Mouse (Mus musculus): ENCODE results near the gene Zranb1. TPM values are rescaled to one million over a fixed set of nuclear protein-coding genes. Genes with fewer than 3 reads are reported as not detected.

The Zranb1 gene
- polyA plus RNA-seq, 1 experiment: not detected

- Histone ChIP-seq H3K4me1 (ENCODE audit: control insufficient read depth, insufficient read depth, low read length) (no peaks in the 10 kb centered on the region), H3K4me3 (ENCODE audit: insufficient read depth, low read depth, low read length) (no peak overlapping the region), H3K27ac (ENCODE audit: insufficient read depth, low read depth, low read length) (no peak overlapping the region)
- TF ChIP-seq POLR2A (IDR thresholded peaks at IDR 0.05; ENCODE audit: insufficient read depth, low read depth, low read length) (no peak), CTCF (IDR thresholded peaks at IDR 0.05; ENCODE audit: insufficient read depth, low read depth, low read length) (no peak)
- 62% methylated on average over 2 of the region's 2 CpGs for WGBS
These were observed 30.0 kb upstream of the Zranb1 start for GRCm38 (mm10) chr7:132900826-132901531.

GRCm38 (mm10) chr7:132903796-132904195 lies 27.1 kb upstream of the Zranb1 start:
- Histone ChIP-seq H3K27ac (ENCODE audit: insufficient read depth, low read depth, low read length) (no peak overlapping the region), H3K4me3 (ENCODE audit: insufficient read depth, low read depth, low read length) (no peak overlapping the region), H3K4me1 (ENCODE audit: control insufficient read depth, insufficient read depth, low read length) (no peaks in the 10 kb centered on the region)
- no peak for TF ChIP-seq POLR2A (IDR thresholded peaks at IDR 0.05; ENCODE audit: insufficient read depth, low read depth, low read length)
- TF ChIP-seq CTCF (IDR thresholded peaks at IDR 0.05; ENCODE audit: insufficient read depth, low read depth, low read length): no peak
- WGBS: 84% methylated on average over 3 of the region's 3 CpGs

DNA sequence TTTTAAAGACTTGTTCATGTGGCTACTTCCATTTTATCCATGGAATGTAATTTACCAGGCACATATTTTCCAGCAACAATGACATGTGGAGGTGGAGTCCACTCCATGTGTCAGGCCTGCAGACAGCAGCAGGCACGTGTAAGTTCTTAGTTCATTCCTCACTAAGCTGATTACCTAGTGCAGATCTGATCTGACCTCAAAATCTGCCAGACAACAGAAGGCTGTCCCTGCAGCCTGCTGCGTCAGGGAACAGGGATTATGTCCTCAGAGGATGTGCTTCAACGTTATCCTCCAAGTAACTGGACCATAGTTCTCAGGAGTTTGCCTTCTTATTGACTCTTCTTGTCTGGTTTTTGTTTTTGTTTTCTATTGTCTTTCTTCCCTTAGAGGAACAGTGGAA lies 9.0 kb upstream of the Zranb1 start:
- Histone ChIP-seq H3K27ac (ENCODE audit: insufficient read depth, low read depth, low read length) (no peak overlapping the region), H3K4me3 (ENCODE audit: insufficient read depth, low read depth, low read length) (no peak overlapping the region), H3K4me1 (ENCODE audit: control insufficient read depth, insufficient read depth, low read length) (no peaks in the 10 kb centered on the region)
- TF ChIP-seq POLR2A (IDR thresholded peaks at IDR 0.05; ENCODE audit: insufficient read depth, low read depth, low read length) (no peak), CTCF (IDR thresholded peaks at IDR 0.05; ENCODE audit: insufficient read depth, low read depth, low read length) (no peak)
- 52% methylated on average over 3 of the region's 3 CpGs for WGBS

DNA sequence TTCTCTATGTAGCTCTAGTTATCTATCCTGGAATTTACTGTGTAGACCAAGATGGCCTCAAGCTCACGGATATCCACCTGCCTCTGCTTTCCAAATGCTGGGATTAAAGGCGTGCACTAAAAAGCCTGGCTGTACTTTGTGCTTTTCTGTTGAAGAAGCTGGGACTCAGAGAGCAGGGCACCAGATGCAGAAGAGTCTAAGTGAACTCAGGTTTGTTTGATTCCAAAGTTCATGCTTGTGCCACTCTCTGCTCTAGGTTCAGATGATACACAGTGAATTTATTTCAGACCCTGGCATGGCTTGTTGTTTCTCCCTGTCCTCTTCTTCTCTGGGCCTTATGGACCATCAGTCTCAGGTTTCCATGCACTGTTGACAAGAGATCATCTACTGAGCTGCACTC lies 5.7 kb upstream of the Zranb1 start:
- TF ChIP-seq POLR2A (IDR thresholded peaks at IDR 0.05; ENCODE audit: insufficient read depth, low read depth, low read length) (no peak), CTCF (IDR thresholded peaks at IDR 0.05; ENCODE audit: insufficient read depth, low read depth, low read length) (no peak)
- no peak overlapping the region for H3K4me3 ChIP-seq (ENCODE audit: insufficient read depth, low read depth, low read length)

GRCm38 (mm10) chr7:132927201-132927600 lies 3.7 kb upstream of the Zranb1 start:
- 45% methylated on average over 3 of the region's 3 CpGs for WGBS
- Histone ChIP-seq H3K4me1 (ENCODE audit: control insufficient read depth, insufficient read depth, low read length) (no peaks in the 10 kb centered on the region), H3K27ac (ENCODE audit: insufficient read depth, low read depth, low read length) (no peak overlapping the region), H3K4me3 (ENCODE audit: insufficient read depth, low read depth, low read length) (no peak overlapping the region)
- TF ChIP-seq CTCF (IDR thresholded peaks at IDR 0.05; ENCODE audit: insufficient read depth, low read depth, low read length): no peak
- no peak for TF ChIP-seq POLR2A (IDR thresholded peaks at IDR 0.05; ENCODE audit: insufficient read depth, low read depth, low read length)

More for the DNA sequence above, 5.7 kb upstream of the Zranb1 start:
- no peaks in the 10 kb centered on the region for H3K4me1 ChIP-seq (ENCODE audit: control insufficient read depth, insufficient read depth, low read length)
- H3K27ac ChIP-seq (ENCODE audit: insufficient read depth, low read depth, low read length): no peak overlapping the region
- 77% methylated on average over 2 of the region's 2 CpGs for WGBS

DNA sequence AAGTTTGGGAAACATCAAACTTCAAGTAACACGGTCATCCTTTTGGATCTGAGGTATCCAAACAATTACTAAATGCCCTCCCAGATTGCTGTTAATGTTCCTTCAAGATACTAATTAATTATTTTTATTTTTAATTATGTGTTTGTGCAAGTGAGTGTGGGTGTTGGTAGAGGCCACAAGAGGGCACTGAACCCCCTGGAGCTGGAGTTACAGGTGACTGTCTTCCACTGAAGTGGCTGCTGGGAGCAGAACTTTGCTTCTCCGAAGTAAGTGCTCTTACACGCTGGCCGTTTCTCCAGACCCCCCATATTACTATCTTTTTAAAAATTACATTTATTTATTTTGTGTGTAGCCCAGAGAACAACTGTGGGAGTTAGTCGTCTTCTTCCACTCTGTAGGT lies 887 bp upstream of the Zranb1 start:
- Histone ChIP-seq H3K4me3 (ENCODE audit: insufficient read depth, low read depth, low read length) (no peak overlapping the region), H3K4me1 (ENCODE audit: control insufficient read depth, insufficient read depth, low read length) (no peaks in the 10 kb centered on the region), H3K27ac (ENCODE audit: insufficient read depth, low read depth, low read length) (no peak overlapping the region)
- TF ChIP-seq POLR2A (IDR thresholded peaks at IDR 0.05; ENCODE audit: insufficient read depth, low read depth, low read length): no peak
- 84% methylated on average over 5 of the region's 5 CpGs for WGBS

DNA sequence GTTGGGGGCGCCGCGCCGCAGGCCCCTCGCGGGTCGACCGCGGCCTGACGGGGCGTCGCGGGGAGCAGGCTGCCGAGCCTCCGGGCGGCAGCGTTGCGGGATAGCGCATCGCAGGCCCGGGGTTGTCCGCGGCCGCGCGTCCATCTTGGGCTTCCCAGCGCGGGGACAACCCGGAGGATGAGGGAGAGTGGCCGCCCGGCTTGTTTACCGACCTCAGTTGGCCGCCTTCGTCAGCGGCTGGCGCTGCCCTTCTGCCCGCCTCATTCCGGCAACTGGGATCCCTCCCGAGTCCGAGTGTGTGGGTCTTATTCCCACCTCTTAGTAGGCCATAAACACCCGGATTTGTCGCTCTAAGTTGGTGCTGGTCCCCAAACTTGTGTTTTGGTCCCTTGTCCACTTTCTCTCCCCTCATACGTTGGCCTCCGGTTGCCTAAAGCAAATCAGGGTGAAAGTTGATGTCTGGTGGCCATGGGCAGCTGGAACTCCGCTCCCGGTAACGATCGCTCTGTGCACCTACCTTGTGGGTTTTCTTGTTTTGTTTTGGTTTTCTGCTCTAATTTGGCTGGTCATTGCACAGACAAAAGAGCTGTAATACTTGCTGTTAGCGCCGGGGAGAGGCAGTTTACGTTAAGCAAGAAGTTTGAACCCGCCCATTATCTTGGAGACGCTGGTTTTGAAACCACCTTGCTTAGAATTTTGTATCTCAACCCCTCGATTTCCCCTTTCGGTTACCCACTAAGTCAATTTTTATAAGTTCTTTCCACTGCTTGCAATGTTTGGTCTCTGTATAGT lies 814 bp downstream of the Zranb1 start:
- no peaks in the 10 kb centered on the region for H3K4me1 ChIP-seq (ENCODE audit: control insufficient read depth, insufficient read depth, low read length)
- H3K27ac ChIP-seq (ENCODE audit: insufficient read depth, low read depth, low read length): peak overlapping the region; percentile 77
- H3K4me3 ChIP-seq (ENCODE audit: insufficient read depth, low read depth, low read length): peak overlapping the region; percentile 97
- under 1% methylated on average over 55 of the region's 55 CpGs for WGBS
- TF ChIP-seq POLR2A (IDR thresholded peaks at IDR 0.05; ENCODE audit: insufficient read depth, low read depth, low read length) (no peak), CTCF (IDR thresholded peaks at IDR 0.05; ENCODE audit: insufficient read depth, low read depth, low read length) (no peak)

GRCm38 (mm10) chr7:132933331-132933730 lies 2.4 kb downstream of the Zranb1 start:
- 78% methylated on average over 1 of the region's 1 CpGs for WGBS
- TF ChIP-seq POLR2A (IDR thresholded peaks at IDR 0.05; ENCODE audit: insufficient read depth, low read depth, low read length) (no peak), CTCF (IDR thresholded peaks at IDR 0.05; ENCODE audit: insufficient read depth, low read depth, low read length) (no peak)
- Histone ChIP-seq H3K27ac (ENCODE audit: insufficient read depth, low read depth, low read length) (no peak overlapping the region), H3K4me3 (ENCODE audit: insufficient read depth, low read depth, low read length) (no peak overlapping the region), H3K4me1 (ENCODE audit: control insufficient read depth, insufficient read depth, low read length) (no peaks in the 10 kb centered on the region)

GRCm38 (mm10) chr7:132934743-132935142 lies 3.8 kb downstream of the Zranb1 start:
- Histone ChIP-seq H3K4me3 (ENCODE audit: insufficient read depth, low read depth, low read length) (no peak overlapping the region), H3K4me1 (ENCODE audit: control insufficient read depth, insufficient read depth, low read length) (no peaks in the 10 kb centered on the region), H3K27ac (ENCODE audit: insufficient read depth, low read depth, low read length) (no peak overlapping the region)
- TF ChIP-seq CTCF (IDR thresholded peaks at IDR 0.05; ENCODE audit: insufficient read depth, low read depth, low read length) (no peak), POLR2A (IDR thresholded peaks at IDR 0.05; ENCODE audit: insufficient read depth, low read depth, low read length) (no peak)

Measured in olfactory bulb, adult 2 months (tissue).